ENCODE assay signal across 13 mouse cellular contexts in the genomic region with DNA sequence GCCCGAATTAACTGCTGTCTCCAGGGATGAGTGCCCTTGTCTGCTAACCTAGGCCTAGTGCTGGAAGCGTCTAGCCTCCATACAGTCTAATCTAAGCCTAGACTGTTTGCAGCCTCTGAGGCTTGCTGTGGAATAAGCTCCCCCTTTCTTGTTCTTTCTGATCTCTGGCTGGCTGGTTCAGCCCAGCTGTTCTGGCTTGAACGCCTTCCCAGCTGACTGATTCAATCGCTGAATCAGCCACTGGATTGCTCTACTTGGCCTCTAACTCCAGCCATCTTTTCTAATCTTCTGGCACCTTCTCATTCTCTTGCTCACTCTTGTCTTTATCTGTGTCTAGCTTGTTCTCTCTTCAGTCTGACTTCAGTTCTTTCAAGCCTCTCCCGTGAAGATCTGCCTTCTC.
"Had no signal": no experiment of that assay in that cellular context is flagged by ENCODE, and none has a peak within 500 bp of the region (broad histone marks: within the 10 kb centered on the region; RNA-seq: fewer than 3 reads in every experiment).

No protein-coding gene starts in this region.

- H3K27me3 ChIP-seq: limb, embryonic 12.5 days; liver, embryonic 13.5 days; lung, embryonic 15.5 days; midbrain, embryonic 12.5 days had no signal

- H3K9me3 ChIP-seq: limb, embryonic 12.5 days; liver, embryonic 13.5 days; lung, embryonic 15.5 days; midbrain, embryonic 12.5 days had no signal

- H3K27ac ChIP-seq: kidney, postnatal 0 days; limb, embryonic 12.5 days; liver, embryonic 13.5 days; lung, embryonic 15.5 days; midbrain, embryonic 12.5 days; stomach, postnatal 0 days had no signal

- H3K36me3 ChIP-seq: limb, embryonic 12.5 days; liver, embryonic 13.5 days; lung, embryonic 15.5 days; midbrain, embryonic 12.5 days had no signal

- H3K4me2 ChIP-seq: limb, embryonic 12.5 days; liver, embryonic 13.5 days; lung, embryonic 15.5 days; midbrain, embryonic 12.5 days had no signal

- ATAC-seq: liver, postnatal 0 days; midbrain, embryonic 16.5 days had no signal

- H3K4me3 ChIP-seq: limb, embryonic 12.5 days; liver, embryonic 13.5 days; lung, embryonic 15.5 days; midbrain, embryonic 12.5 days had no signal

- H3K9ac ChIP-seq: limb, embryonic 12.5 days; liver, embryonic 13.5 days; liver, postnatal 0 days; lung, embryonic 15.5 days; midbrain, embryonic 12.5 days had no signal

- DNase-seq: kidney, postnatal 36 days; layer of hippocampus, adult 9-11 months; layer of hippocampus, postnatal 36 days; liver; liver, embryonic 13.5 days; liver, postnatal 0 days; thymus, postnatal 4 days had no signal

- H3K4me1 ChIP-seq: limb, embryonic 12.5 days; liver, embryonic 13.5 days; lung, embryonic 15.5 days; midbrain, embryonic 12.5 days had no signal
